In genomic region chr2:27210255-27210654, GRCm38 (mm10) we compare ENCODE assay signal across 9 mouse cellular contexts. TPM values are rescaled to one million over a fixed set of nuclear protein-coding genes. Genes with fewer than 3 reads are reported as not detected.
DNase-seq lines count a peak whose midpoint lies in the region; ATAC-seq lines count a peak whose summit lies in the region.
"Had no signal": no experiment of that assay in that cellular context is flagged by ENCODE, and none has a peak within 500 bp of the region (broad histone marks: within the 10 kb centered on the region; RNA-seq: fewer than 3 reads in every experiment).

No protein-coding gene starts in this region.

- H3K36me3 ChIP-seq in forebrain, embryonic 10.5 days (replicated peaks) = no peaks in the 10 kb centered on the region
- no peaks in the 10 kb centered on the region for H3K36me3 ChIP-seq in forebrain, embryonic 15.5 days
- no peaks in the 10 kb centered on the region for H3K36me3 ChIP-seq in embryonic facial prominence, embryonic 10.5 days (replicated peaks)
- H3K36me3 ChIP-seq: limb, embryonic 15.5 days had no signal

- no peak overlapping the region for H3K27ac ChIP-seq in forebrain, embryonic 10.5 days
- no peak overlapping the region for H3K27ac ChIP-seq in forebrain, embryonic 15.5 days (replicated peaks)
- peak overlapping the region; percentile 35; the same call in 1 of the 2 replicates for H3K27ac ChIP-seq in embryonic facial prominence, embryonic 10.5 days (replicated peaks)

- H3K9ac ChIP-seq in forebrain, embryonic 15.5 days (replicated peaks) = no peak overlapping the region
- H3K9ac ChIP-seq: limb, embryonic 15.5 days had no signal

- 54% methylated on average over 7 of the region's 7 CpGs for WGBS in forebrain, embryonic 10.5 days
- 61% methylated on average over 7 of the region's 7 CpGs for WGBS in forebrain, embryonic 15.5 days
- WGBS in embryonic facial prominence, embryonic 10.5 days = 56% methylated on average over 7 of the region's 7 CpGs

- no peak overlapping the region for H3K4me2 ChIP-seq in forebrain, embryonic 15.5 days (replicated peaks)
- H3K4me2 ChIP-seq: limb, embryonic 15.5 days had no signal

- peak; percentile 36 for DNase-seq in forebrain, embryonic 10.5 days (ENCODE audit: extremely low spot score, low spot score)
- DNase-seq in right cerebral cortex, postnatal 4 days = peak; percentile 48
- no peak for DNase-seq in right cerebral cortex, adult 2 months (ENCODE audit: low spot score in 2 of 2)
- peak; percentile 65 for DNase-seq in embryonic facial prominence, embryonic 10.5 days (ENCODE audit: low spot score)
- DNase-seq in kidney, postnatal 4 days = peak; percentile 71 to 77
- peak; percentile 33 for DNase-seq in retina, postnatal 7 days (ENCODE audit: low read depth, low spot score)
- DNase-seq in left cerebral cortex, adult 11 months (ENCODE audit: low spot score) = no peak

- H3K9me3 ChIP-seq in forebrain, embryonic 10.5 days = no peaks in the 10 kb centered on the region
- H3K9me3 ChIP-seq in forebrain, embryonic 15.5 days = no peaks in the 10 kb centered on the region
- H3K9me3 ChIP-seq in embryonic facial prominence, embryonic 10.5 days = no peaks in the 10 kb centered on the region
- H3K9me3 ChIP-seq: limb, embryonic 15.5 days had no signal

- ATAC-seq in forebrain, embryonic 15.5 days (replicated peaks) = no peak

- peaks cover 7% of the 10 kb centered on the region; the same call in 1 of the 2 replicates for H3K4me1 ChIP-seq in forebrain, embryonic 10.5 days
- H3K4me1 ChIP-seq in forebrain, embryonic 15.5 days = peaks cover 5% of the 10 kb centered on the region; the same call in 1 of the 2 replicates
- H3K4me1 ChIP-seq in embryonic facial prominence, embryonic 10.5 days = peaks cover 28% of the 10 kb centered on the region

- H3K27me3 ChIP-seq in forebrain, embryonic 10.5 days (ENCODE audit: poor library complexity, severe bottlenecking) = no peaks in the 10 kb centered on the region
- no peaks in the 10 kb centered on the region for H3K27me3 ChIP-seq in forebrain, embryonic 15.5 days
- H3K27me3 ChIP-seq in embryonic facial prominence, embryonic 10.5 days (replicated peaks; ENCODE audit: low read depth, poor library complexity, severe bottlenecking) = no peaks in the 10 kb centered on the region
- H3K27me3 ChIP-seq: limb, embryonic 15.5 days had no signal

- no peak overlapping the region for H3K4me3 ChIP-seq in forebrain, embryonic 10.5 days
- no peak overlapping the region for H3K4me3 ChIP-seq in forebrain, embryonic 15.5 days
- no peak overlapping the region for H3K4me3 ChIP-seq in embryonic facial prominence, embryonic 10.5 days
- H3K4me3 ChIP-seq: limb, embryonic 15.5 days had no signal

RNA-seq across cellular contexts. Expression of gene Sardh, which starts 37.9 kb away (rescaled TPM):
- polyA plus RNA-seq in forebrain, embryonic 10.5 days (2016; fragmentation: Nextera tagmentation; extraction: Ambion mirVana) = 1.8 TPM in 2 replicates
- polyA plus RNA-seq in forebrain, embryonic 15.5 days (2015; fragmentation: Nextera tagmentation; extraction: Ambion mirVana) = 3.6 and 4.5 TPM in 2 replicates
- polyA plus RNA-seq in embryonic facial prominence, embryonic 10.5 days (2016; fragmentation: Nextera tagmentation; extraction: Ambion mirVana) = 1.5 and 2.9 TPM in 2 replicates

RNA-seq across cellular contexts. Expression of gene Dbh, which starts 45.2 kb away (rescaled TPM):
- polyA plus RNA-seq in forebrain, embryonic 10.5 days (2016; fragmentation: Nextera tagmentation; extraction: Ambion mirVana) = not detected in 2 replicates
- polyA plus RNA-seq in forebrain, embryonic 15.5 days (2015; fragmentation: Nextera tagmentation; extraction: Ambion mirVana) = 0.06 TPM in 1 of 2 replicates, not detected in the other
- 0.25 and 0.87 TPM in 2 replicates for polyA plus RNA-seq in embryonic facial prominence, embryonic 10.5 days (2016; fragmentation: Nextera tagmentation; extraction: Ambion mirVana)

Comparison
In these comparisons a context has a peak if more than half of its experiments do, and no peak if none do; other contexts are left out.
1. DNase-seq: peak in forebrain, embryonic 10.5 days (single experiment), right cerebral cortex, postnatal 4 days (single experiment), embryonic facial prominence, embryonic 10.5 days (single experiment), kidney, postnatal 4 days (2 of 2) and retina, postnatal 7 days (single experiment); none in right cerebral cortex, adult 2 months (0 of 2) and left cerebral cortex, adult 11 months (single experiment).